Mouse (Mus musculus) liver, embryonic 14.5 days (tissue): ENCODE results near the gene Fmnl2.

ENCODE experiments used
- CTCF ChIP-seq: IDR thresholded peaks from 2 replicates; pipeline ENCODE4 v1.5.1; 2016; ENCODE audit warnings: antibody characterized with exemption, low read depth, control low read depth
- EP300 ChIP-seq: IDR thresholded peaks from 2 replicates; pipeline ENCODE4 v1.6.1; 2016; ENCODE audit warnings: antibody characterized with exemption, low read depth

GRCm38 (mm10) chr2:53047749-53048387 lies 190.2 kb downstream of the Fmnl2 start:
- no peak for TF ChIP-seq CTCF
- no peak for TF ChIP-seq EP300
